In genomic region chr12:108604546-108604945, GRCm38 (mm10) we compare ENCODE assay signal across 20 mouse cellular contexts. TPM values are rescaled to one million over a fixed set of nuclear protein-coding genes. Genes with fewer than 3 reads are reported as not detected.
DNase-seq lines count a peak whose midpoint lies in the region; ATAC-seq and TF ChIP-seq lines count a peak whose summit lies in the region.
"Had no signal": no experiment of that assay in that cellular context is flagged by ENCODE, and none has a peak within 500 bp of the region (broad histone marks: within the 10 kb centered on the region; RNA-seq: fewer than 3 reads in every experiment).

No protein-coding gene starts in this region.

- no peak for TF ChIP-seq CTCF in midbrain, postnatal 0 days (IDR thresholded peaks at IDR 0.05)

- no peak overlapping the region for H3K9ac ChIP-seq in hindbrain, embryonic 13.5 days
- no peak overlapping the region for H3K9ac ChIP-seq in hindbrain, embryonic 14.5 days
- no peak overlapping the region for H3K9ac ChIP-seq in midbrain, postnatal 0 days (replicated peaks; ENCODE audit: low read length, poor library complexity, severe bottlenecking)
- H3K9ac ChIP-seq: heart, embryonic 15.5 days; kidney, embryonic 15.5 days; limb, embryonic 12.5 days; liver, embryonic 12.5 days had no signal

- no peaks in the 10 kb centered on the region for H3K9me3 ChIP-seq in hindbrain, embryonic 13.5 days
- H3K9me3 ChIP-seq in hindbrain, embryonic 14.5 days (ENCODE audit: control insufficient read depth, low read length): no peaks in the 10 kb centered on the region
- H3K9me3 ChIP-seq in midbrain, embryonic 10.5 days (replicated peaks): no peaks in the 10 kb centered on the region
- H3K9me3 ChIP-seq in midbrain, postnatal 0 days (ENCODE audit: low read length): no peaks in the 10 kb centered on the region
- H3K9me3 ChIP-seq: embryonic facial prominence, embryonic 13.5 days; heart, embryonic 15.5 days; kidney, embryonic 15.5 days; limb, embryonic 12.5 days; liver, embryonic 12.5 days had no signal

- H3K27ac ChIP-seq in hindbrain, embryonic 13.5 days: peak overlapping the region; percentile 24; the same call in 1 of the 2 replicates
- H3K27ac ChIP-seq in hindbrain, embryonic 14.5 days: no peak overlapping the region
- H3K27ac ChIP-seq in midbrain, embryonic 10.5 days (replicated peaks): 0 out of 2 replicates have a peak overlapping the region, but pooled peaks have one; percentile 2
- 0 out of 2 replicates have a peak overlapping the region, but pooled peaks have one; percentile 87 for H3K27ac ChIP-seq in midbrain, postnatal 0 days (ENCODE audit: low read depth, low read length)
- H3K27ac ChIP-seq: embryonic facial prominence, embryonic 13.5 days; heart, embryonic 15.5 days; kidney, embryonic 15.5 days; limb, embryonic 12.5 days; liver, embryonic 12.5 days had no signal

- no peaks in the 10 kb centered on the region for H3K27me3 ChIP-seq in hindbrain, embryonic 13.5 days
- H3K27me3 ChIP-seq in hindbrain, embryonic 14.5 days (ENCODE audit: control insufficient read depth, insufficient read depth, low read length): no peaks in the 10 kb centered on the region
- no peaks in the 10 kb centered on the region for H3K27me3 ChIP-seq in midbrain, embryonic 10.5 days (ENCODE audit: low read depth, poor library complexity, severe bottlenecking)
- no peaks in the 10 kb centered on the region for H3K27me3 ChIP-seq in midbrain, postnatal 0 days (ENCODE audit: insufficient read depth, low read length)
- H3K27me3 ChIP-seq: embryonic facial prominence, embryonic 13.5 days; heart, embryonic 15.5 days; kidney, embryonic 15.5 days; limb, embryonic 12.5 days; liver, embryonic 12.5 days had no signal

- peaks cover 79% of the 10 kb centered on the region for H3K4me1 ChIP-seq in hindbrain, embryonic 13.5 days (replicated peaks)
- H3K4me1 ChIP-seq in hindbrain, embryonic 14.5 days (replicated peaks; ENCODE audit: control insufficient read depth, insufficient read depth, low read length): peaks cover 40% of the 10 kb centered on the region
- H3K4me1 ChIP-seq in midbrain, embryonic 10.5 days: peaks cover 61% of the 10 kb centered on the region
- peaks cover 22% of the 10 kb centered on the region for H3K4me1 ChIP-seq in midbrain, postnatal 0 days (ENCODE audit: insufficient read depth, low read length)

- DNase-seq in embryo, embryonic 11 days: peak; percentile 25
- DNase-seq in embryo, embryonic 9.5 days (ENCODE audit: extremely low spot score): no peak
- DNase-seq in hindbrain, embryonic 14.5 days (ENCODE audit: low spot score): no peak
- DNase-seq in midbrain, embryonic 10.5 days (ENCODE audit: low spot score): no peak
- DNase-seq in midbrain, postnatal 0 days (ENCODE audit: low spot score): no peak
- DNase-seq in urinary bladder, postnatal 25 days (ENCODE audit: low spot score): no peak
- DNase-seq: cerebellum, adult 8-10 months; gastrocnemius, postnatal 25 days; heart, postnatal 4 days; lung, adult 2 months had no signal

- H3K4me2 ChIP-seq in hindbrain, embryonic 13.5 days: no peak overlapping the region
- no peak overlapping the region for H3K4me2 ChIP-seq in hindbrain, embryonic 14.5 days (replicated peaks)
- H3K4me2 ChIP-seq in midbrain, postnatal 0 days (ENCODE audit: low read depth, low read length, poor library complexity, severe bottlenecking): no peak overlapping the region
- H3K4me2 ChIP-seq: embryonic facial prominence, embryonic 13.5 days; heart, embryonic 15.5 days; kidney, embryonic 15.5 days; limb, embryonic 12.5 days; liver, embryonic 12.5 days had no signal

- H3K36me3 ChIP-seq in hindbrain, embryonic 13.5 days: no peaks in the 10 kb centered on the region
- 0 out of 2 replicates have a peak, but pooled peaks cover 3% of the 10 kb centered on the region for H3K36me3 ChIP-seq in hindbrain, embryonic 14.5 days (replicated peaks; ENCODE audit: control insufficient read depth, insufficient read depth)
- H3K36me3 ChIP-seq in midbrain, embryonic 10.5 days: no peaks in the 10 kb centered on the region
- no peaks in the 10 kb centered on the region for H3K36me3 ChIP-seq in midbrain, postnatal 0 days (ENCODE audit: insufficient read depth, low read length)
- H3K36me3 ChIP-seq: embryonic facial prominence, embryonic 13.5 days; heart, embryonic 15.5 days; kidney, embryonic 15.5 days; limb, embryonic 12.5 days; liver, embryonic 12.5 days had no signal

- no peak for ATAC-seq in hindbrain, embryonic 13.5 days (ENCODE audit: low FRiP score)
- no peak for ATAC-seq in hindbrain, embryonic 14.5 days (ENCODE audit: low FRiP score)
- ATAC-seq in midbrain, postnatal 0 days (ENCODE audit: low FRiP score): no peak
- no peak for ATAC-seq in megakaryocyte, adult 5-6 weeks (ENCODE audit: poor library complexity, severe bottlenecking)
- ATAC-seq: CD4-positive, CD25-positive, alpha-beta regulatory T cell, adult 4 months; intestine, embryonic 16.5 days; liver, embryonic 12.5 days had no signal

- no peak overlapping the region for H3K4me3 ChIP-seq in hindbrain, embryonic 13.5 days
- H3K4me3 ChIP-seq in hindbrain, embryonic 14.5 days (replicated peaks; ENCODE audit: low read length): no peak overlapping the region
- H3K4me3 ChIP-seq in midbrain, embryonic 10.5 days: no peak overlapping the region
- no peak overlapping the region for H3K4me3 ChIP-seq in midbrain, postnatal 0 days (ENCODE audit: low read depth, low read length)
- H3K4me3 ChIP-seq: embryonic facial prominence, embryonic 13.5 days; heart, embryonic 15.5 days; kidney, embryonic 15.5 days; limb, embryonic 12.5 days; liver, embryonic 12.5 days had no signal

RNA-seq across cellular contexts. Expression of gene Evl, which starts 50.0 kb away (rescaled TPM):
- polyA plus RNA-seq in hindbrain, embryonic 13.5 days (2015; fragmentation: Nextera tagmentation; extraction: Ambion mirVana): 205 and 206 TPM in 2 replicates
- polyA plus RNA-seq in hindbrain, embryonic 14.5 days (2014; fragmentation: Nextera tagmentation; extraction: Ambion mirVana): 243 and 270 TPM in 2 replicates
- 57.7 and 75.0 TPM in 2 replicates for polyA plus RNA-seq in midbrain, embryonic 10.5 days (2016; fragmentation: Nextera tagmentation; extraction: Ambion mirVana)
- 230 and 255 TPM in 2 replicates for total RNA-seq in midbrain, postnatal 0 days (2014; rRNA removed)
- polyA plus RNA-seq in midbrain, postnatal 0 days (2015; fragmentation: Nextera tagmentation; extraction: Ambion mirVana): 285 and 290 TPM in 2 replicates
- total RNA-seq in megakaryocyte, adult 5-6 weeks (2015): 153 and 169 TPM in 2 replicates
- 109 and 125 TPM in 2 replicates for total RNA-seq in megakaryocyte, adult 5-6 weeks (2017)
- total RNA-seq: MEL had no signal
